Mouse (Mus musculus) lung, adult 2 months (tissue): ENCODE results near the gene Iqschfp.

Experiments used
- CTCF ChIP-seq: fragments of 200-500 bp; IDR thresholded peaks from 2 replicates; pipeline ENCODE4 v1.5.1; 2011; ENCODE audit warnings: mild to moderate bottlenecking, low read length, control low read depth; ENCODE audit not compliant: insufficient read depth
- POLR2A ChIP-seq: fragments of 200-500 bp; IDR thresholded peaks from 2 replicates; pipeline ENCODE4 v1.6.1; 2011; ENCODE audit warnings: low read depth, mild to moderate bottlenecking, control low read depth, low read length, borderline replicate concordance; ENCODE audit errors: extremely low read depth

DNA sequence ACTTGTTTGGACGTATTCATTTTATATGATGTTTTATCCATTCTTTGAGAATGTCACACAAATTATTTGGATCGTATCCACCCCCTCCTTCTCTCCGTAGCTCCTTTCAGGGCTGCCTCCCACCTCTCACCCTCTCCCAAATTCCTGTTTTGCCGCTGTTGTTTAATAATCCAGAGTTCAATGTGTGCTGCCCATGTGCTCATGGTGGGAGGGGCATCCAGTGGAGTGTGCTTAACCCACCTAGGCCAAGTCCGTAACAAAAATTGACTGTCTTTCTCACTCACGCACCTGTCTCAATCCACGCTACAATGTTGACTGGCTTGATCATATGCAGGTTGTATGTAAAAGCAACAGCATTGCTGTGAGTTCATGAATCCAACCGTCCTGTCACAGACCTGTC, 715.3 kb downstream of the Iqschfp start:
- TF ChIP-seq POLR2A, result no peak
- no peak for TF ChIP-seq CTCF
